Mouse (Mus musculus) frontal cortex, postnatal 14 days (tissue): ENCODE results near the gene Actl6b.
A peak's percentile ranks its signal among the peaks of the same experiment; 100 is the strongest.

Experiments used
- DNase-seq, 2 experiments: peaks; one replicate each; pipeline ENCODE4 v3.0.0; 2022; ENCODE audit warnings: low spot score in 2 of 2

Actl6b gene

DNA sequence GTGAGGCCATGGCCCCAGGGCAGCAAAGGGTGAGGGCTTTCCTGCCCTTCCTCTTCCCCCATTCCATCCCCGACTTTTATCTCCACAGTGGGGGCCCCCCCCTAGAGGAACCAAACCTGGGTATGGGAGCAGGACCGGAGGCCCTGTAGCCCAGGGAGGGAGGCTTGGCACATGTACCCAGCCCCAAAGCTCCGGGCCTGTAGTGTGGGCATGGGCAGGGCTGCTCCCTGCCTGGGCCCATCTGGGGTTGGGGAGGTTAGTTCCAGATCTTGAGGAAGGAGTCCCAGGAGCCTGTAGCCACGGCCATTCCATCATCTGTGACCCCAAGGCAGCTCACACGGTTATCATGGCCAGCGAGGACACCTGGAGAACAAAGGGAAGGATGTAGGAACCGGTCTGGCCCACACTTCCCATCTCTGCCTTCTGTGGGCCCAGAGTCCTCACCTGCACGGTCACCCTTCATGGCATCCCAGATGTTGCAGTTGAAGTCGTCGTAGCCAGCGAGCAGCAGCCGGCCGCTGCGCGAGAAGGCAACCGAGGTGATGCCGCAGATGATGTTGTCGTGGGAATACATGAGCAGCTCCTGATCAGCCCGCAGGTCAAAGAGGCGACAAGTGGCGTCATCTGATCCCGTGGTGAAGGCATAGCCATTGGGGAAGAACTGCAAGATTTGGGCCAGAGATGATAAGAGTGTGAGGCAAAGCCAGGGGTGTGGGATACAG lies 24.9 kb upstream of the Actl6b start:
- peak in 1 of 2 experiments; percentile 32 for DNase-seq

DNA sequence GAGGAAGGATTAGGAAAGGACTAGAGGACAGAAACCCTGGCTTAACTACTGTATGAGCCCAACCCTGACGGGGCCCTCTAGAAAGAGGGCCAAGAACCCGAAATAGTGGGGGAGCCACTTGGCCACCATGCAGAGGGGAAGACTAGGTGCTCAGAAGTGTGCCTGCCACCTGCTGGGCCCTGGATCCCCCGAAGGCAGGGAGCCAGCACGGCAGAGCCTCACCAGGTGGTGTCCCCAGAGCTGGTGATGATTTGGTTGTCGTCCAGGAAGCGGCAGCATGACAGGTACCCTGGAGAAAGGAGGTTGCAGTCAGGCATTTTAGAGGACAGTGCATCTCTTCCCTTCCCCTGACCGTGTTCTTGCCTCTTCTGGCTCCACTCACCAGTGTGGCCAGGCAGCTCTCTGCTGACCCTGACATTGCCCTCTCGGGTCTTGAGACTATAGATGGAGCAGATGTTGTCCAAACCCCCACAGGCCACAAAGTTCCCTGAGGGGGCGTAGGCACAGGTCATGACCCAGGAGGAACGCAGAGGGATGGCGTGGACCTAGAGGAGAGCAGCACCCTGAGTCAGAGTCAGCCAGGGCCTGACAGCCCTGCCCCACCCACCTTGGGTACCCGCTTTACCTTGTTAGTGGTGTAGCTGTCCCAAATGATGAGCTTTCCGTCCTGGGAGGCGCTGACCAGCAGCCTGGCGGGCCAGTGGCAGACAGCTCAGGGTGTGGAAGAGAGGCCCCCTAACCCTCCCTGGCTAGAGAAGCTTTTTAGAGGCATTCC lies 23.9 kb upstream of the Actl6b start:
- DNase-seq = peak in 1 of 2 experiments; percentile 24

DNA sequence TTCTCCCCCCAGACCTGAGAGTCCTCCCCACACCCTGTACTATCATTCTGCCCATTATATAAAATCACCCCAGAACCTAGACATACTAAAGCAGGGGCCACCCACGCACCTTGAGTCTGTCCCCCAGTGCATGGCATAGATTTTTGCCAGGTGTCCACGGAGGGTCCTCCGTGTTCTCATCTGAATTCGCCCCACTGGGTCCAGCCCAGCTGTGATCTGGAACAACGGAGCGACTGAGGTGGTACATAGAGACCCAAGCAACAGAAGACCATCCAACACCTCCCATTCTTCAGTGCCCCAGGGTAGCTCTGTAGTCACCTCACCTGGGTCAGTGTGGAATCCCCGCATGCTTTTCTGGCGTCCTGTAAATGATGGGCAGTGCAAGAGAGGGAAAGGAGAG lies 23.2 kb upstream of the Actl6b start:
- DNase-seq = peak in 1 of 2 experiments; percentile 21

DNA sequence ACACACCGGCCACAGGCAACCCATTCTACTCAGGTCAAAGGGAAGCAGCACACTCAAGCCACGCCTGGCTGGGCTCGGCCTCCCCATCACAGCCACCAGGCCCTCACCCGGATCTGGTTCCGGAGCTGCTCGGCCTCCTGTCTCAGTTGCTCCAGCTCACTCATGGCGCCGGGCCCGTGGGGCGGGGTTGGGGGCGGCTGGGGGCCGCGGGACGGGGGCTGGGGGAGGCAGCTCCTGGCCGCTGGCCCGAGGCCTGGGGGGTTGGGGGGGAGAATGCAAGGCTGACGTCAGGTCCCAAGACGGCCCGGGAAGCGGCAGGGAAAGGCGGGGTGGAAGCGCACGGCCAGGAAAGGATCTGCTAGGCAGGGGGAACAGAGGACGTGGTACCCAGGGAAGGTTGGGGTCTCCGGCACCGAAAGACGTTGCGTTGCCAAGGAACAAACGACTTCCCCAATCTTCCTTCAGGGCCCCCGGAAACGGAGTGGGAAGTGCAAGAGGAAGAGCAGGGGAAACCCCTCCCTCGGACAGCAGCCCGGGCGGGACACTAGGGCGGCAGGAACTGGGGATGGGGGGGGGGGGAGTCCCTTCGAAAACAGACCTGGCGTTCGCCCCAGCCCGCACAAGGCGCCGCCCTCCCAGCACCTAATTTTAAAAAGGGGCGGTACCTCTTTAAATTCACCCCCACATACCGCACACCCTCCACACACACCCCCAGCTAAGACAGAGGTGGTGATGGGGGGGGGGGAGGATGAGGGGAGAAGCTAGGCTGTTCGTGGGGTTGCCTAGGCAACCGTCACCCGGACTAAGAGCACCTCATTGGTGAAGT lies 22.5 kb upstream of the Actl6b start:
- peak; percentile 71 to 80 for DNase-seq

DNA sequence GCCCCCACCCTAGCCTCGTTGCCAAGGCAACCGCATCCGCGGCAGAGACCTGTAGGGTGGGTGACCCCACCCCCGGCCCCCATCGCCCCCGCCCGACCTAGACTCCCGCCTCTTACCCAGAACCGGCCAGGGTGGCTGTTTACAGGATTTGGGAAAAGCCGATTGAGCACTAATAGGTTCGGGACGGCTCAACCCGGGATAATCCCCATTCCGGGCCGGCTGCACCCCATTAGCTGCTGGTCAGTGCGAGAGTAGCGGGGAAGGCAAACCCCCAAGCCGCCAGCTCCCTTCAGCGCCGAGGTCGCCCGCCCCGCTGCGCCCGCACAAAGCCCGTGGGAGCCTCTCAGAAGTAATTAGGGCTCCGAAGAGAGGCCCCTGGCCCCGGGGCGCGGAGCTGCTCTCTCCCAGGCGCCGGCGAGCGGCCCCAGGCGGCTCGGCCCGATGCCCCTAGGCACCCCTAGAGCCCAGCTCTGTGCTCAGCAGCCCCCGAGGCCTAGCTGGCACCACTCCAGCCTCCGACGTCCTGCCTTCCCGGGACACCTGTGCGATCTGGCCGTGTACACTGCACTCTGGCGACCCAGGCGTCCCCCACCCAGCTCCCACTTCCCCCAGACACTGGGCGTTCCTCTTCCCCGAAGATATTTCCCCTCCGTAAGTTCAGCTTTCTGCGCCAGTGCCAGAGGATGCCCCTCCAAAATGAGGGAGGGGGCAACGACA lies 21.7 kb upstream of the Actl6b start:
- DNase-seq = no peak

DNA sequence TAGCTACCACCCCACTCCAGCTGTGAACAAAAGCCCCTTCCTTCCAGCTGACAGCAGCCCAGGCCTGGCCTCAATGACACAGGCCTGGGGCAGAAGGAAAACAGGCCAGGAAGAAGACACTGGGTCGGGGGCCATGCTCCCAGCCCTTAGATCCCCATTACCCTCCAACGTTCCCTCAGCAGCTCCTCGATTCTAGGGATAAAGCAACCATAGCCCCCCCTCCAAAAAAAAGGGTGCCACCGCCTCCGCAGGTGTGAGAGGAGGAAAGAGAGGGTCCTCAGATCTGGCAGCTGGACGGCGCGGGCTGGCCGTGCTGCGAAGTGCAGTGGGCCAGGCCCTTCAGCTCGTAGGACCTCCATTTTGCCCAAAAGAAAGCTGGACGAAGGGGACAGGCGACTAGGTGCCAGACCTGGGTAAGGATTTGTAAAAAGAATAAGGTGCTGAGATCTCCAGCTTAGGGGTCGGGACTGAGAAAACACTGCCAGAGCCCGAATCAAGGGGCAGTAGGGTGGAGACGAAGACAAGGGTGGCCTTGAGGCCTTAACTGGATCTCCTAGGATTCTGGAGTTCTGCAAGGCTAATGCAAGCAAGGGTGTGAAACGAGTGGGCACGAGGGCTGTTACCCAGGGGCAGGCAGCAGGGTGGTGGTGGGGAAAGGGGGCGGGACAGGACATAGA lies 21.0 kb upstream of the Actl6b start:
- DNase-seq = no peak

DNA sequence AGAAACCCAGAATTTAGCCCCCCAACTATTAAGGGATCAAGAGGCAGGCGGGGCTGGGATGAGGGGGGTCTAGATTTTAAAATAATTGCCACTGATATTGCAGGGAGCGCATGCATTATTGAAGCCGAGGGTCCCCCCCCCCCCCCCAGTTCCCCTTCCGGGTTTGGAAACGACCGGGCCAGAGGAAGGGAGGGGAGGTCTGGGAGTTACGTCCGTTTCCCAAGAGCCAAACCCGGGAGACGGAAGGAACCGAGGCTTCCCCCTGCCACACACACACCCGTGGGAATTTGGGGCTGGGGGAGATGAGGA lies 20.6 kb upstream of the Actl6b start:
- no peak for DNase-seq

DNA sequence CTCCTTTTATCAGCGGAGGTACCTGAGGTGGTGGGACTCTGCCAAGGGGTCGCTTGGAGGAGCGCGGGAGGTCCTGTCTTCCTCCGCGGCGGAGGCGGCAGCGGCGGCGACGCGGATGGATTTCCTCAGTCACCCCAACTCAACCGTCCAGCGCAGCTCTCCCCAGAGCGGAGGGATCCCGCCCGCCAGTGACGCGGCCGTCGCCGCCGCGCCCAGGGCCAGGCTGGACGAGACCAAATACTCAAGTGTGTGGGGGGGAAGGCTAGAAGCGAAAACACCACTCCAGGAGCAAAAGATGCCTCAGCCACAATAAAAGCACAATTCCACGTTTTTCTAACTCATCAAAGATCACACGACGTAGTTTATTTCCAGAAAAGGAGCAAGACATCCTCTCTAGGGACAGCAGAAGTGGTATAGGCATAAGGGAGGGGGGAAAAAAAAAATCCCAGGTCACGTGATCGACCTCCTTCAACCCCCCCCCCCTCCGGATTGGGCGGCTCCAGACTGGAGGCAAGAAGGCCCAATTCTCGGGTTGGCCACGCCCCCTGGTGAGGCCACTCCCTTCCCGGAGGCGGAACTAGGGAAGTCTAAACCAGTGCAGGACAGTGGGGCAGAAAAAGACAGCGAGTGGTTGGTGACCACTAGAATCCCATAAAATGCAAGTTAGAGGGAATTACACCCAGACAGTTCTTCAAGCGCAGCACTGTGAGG lies 20.0 kb upstream of the Actl6b start, which contains the start of the genes Epo and Gnb2:
TSS of gene Epo (minus strand) at position 126 of the 711 bp plus-strand sequence.
TSS of gene Gnb2 (minus strand) at position 394 of the 711 bp plus-strand sequence.
- peak; percentile 95 to 97 for DNase-seq

DNA sequence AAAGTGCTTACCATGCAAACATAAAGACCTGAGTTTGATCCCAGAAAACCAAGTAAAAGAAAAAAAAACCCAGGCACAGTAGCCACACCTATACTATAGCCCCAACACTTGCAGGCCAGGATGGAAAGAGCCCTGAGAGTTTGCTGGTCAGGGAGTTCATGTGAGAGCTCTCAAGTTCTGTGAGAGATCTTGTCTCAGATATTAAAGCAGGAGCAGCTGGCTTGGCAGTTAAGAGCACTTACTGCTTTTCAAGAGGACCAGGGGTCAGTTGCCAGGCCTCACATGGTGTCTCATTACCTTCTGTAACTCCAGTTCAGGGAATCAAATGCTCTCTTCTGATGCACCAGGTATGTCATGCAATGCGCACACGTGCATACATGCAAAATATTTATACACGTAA lies 18.6 kb upstream of the Actl6b start:
- no peak for DNase-seq

DNA sequence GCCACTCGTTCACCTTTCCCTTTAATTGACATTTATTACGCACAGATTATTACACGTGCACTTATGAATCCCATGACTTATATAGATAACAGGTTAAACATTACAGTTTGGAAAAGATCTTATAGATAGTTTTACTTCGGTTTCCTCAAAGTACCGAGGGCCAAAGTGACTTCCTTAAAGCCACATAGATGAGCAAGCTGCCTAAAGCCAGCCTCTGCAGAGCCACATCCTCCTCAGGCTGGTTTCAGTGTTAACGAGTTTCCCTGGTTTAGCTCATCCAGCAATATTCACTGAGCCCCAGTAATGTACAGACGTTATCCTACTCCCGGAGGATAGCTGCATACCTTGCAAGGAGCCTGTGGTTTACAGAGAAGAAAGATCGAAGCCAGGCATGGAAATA lies 18.0 kb upstream of the Actl6b start:
- DNase-seq = no peak

DNA sequence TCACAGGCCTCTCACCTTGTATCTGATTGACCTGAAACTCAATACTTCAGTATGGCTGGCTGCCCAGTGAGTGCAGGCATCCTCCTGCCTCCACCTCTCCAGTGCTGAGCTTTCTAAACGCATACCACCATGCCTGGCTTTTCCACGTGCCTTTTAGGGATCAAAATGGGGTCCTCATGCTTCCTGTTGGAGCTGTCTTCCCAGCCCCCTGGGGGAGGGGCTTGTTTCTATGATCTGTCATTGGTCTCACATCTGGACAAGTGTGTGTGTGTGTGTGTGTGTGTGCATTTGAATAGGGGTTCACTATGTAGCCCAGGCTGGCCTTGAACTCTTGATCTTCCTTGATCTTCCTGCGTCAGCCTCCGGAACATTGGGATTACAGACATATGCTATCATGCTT lies 15.9 kb upstream of the Actl6b start:
- DNase-seq = no peak

DNA sequence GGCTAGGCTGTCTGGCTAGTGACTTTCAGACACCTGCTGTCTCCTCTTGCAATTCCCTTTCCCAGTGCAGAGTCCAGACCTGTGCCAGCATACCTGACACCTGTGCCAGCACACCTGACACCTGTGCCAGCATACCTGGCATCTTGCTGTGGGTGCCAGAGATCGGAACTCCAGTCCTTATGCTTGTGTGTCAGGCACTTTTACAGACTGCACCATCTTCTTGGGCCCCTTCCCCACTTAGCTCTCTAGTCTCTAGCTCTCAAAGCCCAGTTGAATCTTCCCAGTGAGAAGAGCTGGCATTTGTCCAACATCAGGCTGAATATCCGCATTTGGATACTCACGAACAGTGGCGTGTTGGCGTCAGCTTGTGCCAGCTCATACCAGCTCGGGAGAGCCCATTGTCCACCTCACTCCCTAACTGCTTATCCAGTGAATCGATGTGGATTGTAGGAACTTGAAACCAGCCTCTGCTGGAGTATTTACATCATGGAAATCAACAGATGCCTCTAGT lies 14.0 kb upstream of the Actl6b start:
- no peak for DNase-seq

DNA sequence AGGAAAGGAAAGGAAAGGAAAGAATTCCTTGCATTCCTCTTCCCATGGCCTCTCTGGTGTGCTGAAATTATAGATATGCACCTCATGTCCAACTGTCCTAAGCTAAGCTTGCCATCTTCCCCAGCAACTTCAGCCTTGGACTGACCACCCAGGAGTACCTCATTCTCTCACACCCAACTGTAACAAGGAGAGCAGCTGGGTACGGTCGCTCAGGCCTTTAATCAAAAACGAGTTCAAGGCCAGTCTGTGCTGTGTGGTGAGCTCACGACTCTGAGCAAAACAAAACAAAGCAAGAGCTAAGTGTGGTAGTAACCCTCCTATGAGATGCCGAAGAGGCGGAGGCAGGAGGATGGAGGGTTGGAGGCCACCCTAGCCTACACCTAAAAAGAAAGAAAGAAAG lies 12.3 kb upstream of the Actl6b start:
- no peak for DNase-seq

DNA sequence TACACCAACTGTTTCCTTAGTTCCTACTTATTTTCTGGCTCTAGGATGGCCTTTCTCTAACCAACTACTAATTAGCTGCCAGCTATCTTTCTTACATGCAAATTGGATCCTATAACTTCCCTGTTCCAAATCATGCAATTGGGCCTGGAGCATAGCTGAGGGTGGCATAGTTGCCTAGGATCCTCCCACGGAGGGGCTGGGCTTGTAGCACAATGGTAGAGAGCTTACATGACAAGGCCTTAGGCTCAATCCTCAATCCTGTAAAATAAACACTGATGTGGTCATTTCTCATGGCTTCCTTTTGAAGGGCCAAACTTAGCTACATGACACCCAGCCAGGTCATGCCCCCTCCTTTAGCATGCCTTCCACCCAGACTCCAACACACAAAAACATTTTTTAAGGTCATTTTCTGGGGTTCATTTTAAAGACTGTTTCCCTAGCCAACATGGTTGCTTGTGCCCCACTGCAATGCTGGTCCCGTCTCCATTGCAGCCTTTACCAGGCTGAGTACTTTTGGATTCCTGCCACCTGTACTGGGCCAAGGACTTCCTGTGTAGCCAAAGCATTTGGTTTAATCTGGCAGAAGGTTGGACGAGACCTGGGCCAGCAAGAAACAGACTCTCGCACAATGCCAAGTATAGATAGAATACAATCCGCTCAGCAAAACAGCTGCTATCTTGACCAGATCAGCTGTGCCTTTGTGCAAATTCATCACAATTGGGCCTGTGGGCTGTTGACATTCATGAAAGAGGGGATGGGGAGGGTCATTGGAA lies 11.4 kb upstream of the Actl6b start:
- no peak for DNase-seq

DNA sequence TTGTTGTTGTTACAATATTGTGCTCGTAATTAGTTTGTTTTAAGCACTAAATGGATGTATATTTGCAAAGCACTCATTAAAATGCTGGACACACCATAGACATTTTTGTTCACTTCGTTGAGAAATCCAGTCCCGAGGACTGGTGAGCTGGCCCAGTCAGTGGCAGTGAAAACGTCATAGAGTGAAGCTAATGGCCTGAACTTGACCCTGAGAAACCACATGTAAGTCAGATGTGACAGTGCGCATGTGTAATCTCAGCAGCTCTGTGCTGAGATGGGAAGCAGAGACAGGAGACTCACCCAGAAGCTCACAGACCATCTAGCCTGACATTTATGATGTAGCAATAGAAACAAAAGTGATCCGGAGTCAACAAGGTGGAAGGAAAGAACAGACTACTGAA lies 8.4 kb upstream of the Actl6b start:
- no peak for DNase-seq

DNA sequence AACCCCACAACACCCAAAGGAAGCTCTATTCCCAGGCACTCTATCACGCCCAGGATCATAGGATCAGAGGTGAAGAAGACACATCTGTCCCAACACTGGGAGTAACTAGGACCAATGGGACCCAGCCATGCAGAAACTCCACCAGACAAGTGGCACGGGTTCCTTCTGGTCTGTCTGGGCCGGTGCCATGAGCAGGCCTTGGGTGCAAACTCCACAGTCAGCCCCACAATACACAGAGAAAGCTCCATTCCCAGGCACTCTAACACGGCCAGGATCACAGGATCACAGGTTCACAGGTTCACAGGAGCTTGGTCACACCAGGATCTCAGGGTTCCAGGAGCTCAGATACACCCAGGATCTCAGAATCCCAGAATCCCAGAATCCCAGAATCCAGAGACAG lies 7.7 kb upstream of the Actl6b start:
- DNase-seq = no peak

DNA sequence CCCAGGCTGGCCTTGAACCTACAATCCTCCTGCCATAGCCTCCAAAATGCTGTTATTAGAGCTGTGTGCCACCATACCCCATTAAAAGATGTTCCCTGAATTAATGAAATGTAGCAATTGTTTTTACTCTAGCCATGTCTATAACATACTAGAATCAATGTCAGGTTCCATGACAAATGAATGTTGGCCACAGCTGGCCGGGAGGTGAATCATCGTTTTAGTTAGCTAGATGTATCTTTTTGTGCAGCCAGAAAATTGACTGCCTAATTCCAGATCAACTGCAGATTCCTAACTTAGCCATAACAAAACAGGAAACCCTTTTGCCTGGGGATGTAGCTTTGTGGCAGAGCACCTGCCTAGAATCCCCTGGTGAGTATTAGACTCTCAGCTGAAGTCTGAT lies 3.5 kb upstream of the Actl6b start:
- no peak for DNase-seq

DNA sequence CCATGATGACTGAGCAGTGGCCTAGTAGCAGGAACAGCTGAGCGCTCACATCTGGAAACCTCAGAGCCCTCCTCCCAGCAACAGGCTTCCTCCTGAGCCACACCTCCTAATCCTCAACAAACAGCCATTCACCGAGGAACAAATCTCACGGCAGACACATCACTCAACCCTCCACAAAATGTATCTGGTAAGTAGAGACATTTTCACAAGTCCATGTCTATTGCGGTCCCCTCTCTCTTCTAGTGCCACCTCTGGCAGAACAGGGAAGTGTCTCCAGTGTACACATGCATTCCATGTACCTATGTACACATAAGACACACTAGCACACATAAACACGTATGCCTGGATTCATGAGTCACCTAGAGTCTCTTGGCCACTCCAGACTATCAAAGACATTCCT lies 2.2 kb upstream of the Actl6b start:
- DNase-seq = no peak

DNA sequence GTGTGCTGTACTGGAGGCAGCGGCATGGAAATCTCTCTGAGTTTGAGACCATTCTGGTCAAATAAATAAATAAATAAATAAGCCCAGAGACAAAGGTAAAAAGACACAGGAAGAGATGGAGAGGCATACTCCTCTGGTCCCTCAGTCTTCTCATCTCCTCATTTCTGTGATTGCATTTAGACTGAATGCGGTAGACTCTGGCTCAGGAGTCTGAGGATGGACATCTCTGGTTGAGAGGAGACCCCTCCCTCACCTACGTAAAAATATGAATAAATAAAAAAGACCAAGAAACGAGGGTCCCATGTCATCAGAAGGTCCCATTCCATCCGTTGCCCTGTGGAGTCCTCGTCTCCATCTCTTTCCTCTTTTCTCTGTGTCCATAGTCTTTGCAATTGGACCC lies 317 bp upstream of the Actl6b start:
- DNase-seq = no peak

DNA sequence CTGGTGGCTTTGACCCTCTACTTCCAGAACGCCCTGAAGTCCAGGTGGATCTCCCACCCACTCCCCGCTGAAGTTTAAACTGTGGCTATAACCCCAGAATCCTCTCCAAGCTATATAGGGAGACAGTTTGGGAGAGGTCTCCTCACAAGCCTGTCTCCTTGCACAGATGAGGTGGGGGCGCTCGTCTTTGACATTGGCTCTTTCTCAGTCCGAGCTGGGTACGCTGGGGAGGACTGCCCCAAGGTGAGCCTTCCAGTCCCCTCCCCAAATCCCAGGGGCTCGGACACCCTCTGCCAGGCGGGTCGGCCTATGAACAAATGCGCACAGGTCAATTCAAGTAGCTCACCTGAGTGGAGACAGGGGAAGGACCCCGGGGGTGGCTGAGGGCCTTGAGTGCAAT lies 581 bp downstream of the Actl6b start:
- no peak for DNase-seq
